Mouse (Mus musculus): ENCODE measurements around the gene Il10. TPM values are rescaled to one million over a fixed set of nuclear protein-coding genes. Genes with fewer than 3 reads are reported as not detected.

Gene Il10
- total and polyA plus RNA-seq, 3 experiments = 236 to 903 (median 389) TPM

GRCm38 (mm10) chr1:130999708-131000107, 19.9 kb upstream of the Il10 start (continued):
- TF ChIP-seq ELF1 (IDR thresholded peaks at IDR 0.05; ENCODE audit: low read depth, low read length) (no peak), MAFK (IDR thresholded peaks at IDR 0.05; ENCODE audit: insufficient replicate concordance, low read length) (peak; percentile 52; the same call in 1 of the 2 replicates), POLR2A (IDR thresholded peaks at IDR 0.05; ENCODE audit: low read depth, low read length) (peak; percentile 35; the same call in 1 of the 2 replicates), ETS1 (conservative IDR thresholded peaks at IDR 0.05; ENCODE audit: low read depth, low read length) (peak; percentile 95), JUND (conservative IDR thresholded peaks at IDR 0.05; ENCODE audit: low read depth, low read length) (peak; percentile 62; the same call in 1 of the 2 replicates), NELFE (IDR thresholded peaks at IDR 0.05; ENCODE audit: low read depth, low read length) (no peak)

- H3K9me3 ChIP-seq (replicated peaks; ENCODE audit: low read length) = no peaks in the 10 kb centered on the region
- peaks cover 43 to 82% of the 10 kb centered on the region in 2 experiments for H3K4me1 ChIP-seq (ENCODE audit: control insufficient read depth in 1 of 2, insufficient read depth in 2 of 2)
- in situ Hi-C loops (cut with MboI; ENCODE audit: low pct_ligation_motif_present, low pct_unique_long_range_greater_than_20kb, low sequenced_read_pairs) (no loop called here), dilution Hi-C loops (cut with MboI; ENCODE audit: extremely low pct_ligation_motif_present, extremely low pct_unique_long_range_greater_than_20kb, low sequenced_read_pairs) (no loop called here)
- no peak overlapping the region for H3K9ac ChIP-seq (ENCODE audit: insufficient read depth, low read depth)
- H3K79me2 ChIP-seq (replicated peaks; ENCODE audit: control insufficient read depth, extremely low read depth, insufficient read depth, poor library complexity, severe bottlenecking) = no peaks in the 10 kb centered on the region; the same call in 1 of the 2 replicates
- H3K27me3 ChIP-seq (replicated peaks) = no peaks in the 10 kb centered on the region
- TF ChIP-seq ETS1 (conservative IDR thresholded peaks at IDR 0.05; ENCODE audit: low read depth, low read length) (peak; percentile 32; the same call in 1 of the 2 replicates), BHLHE40 (IDR thresholded peaks at IDR 0.05; ENCODE audit: low read depth, low read length) (no peak), KAT2A (IDR thresholded peaks at IDR 0.05; ENCODE audit: insufficient replicate concordance, low read length) (no peak), ZNF384 (IDR thresholded peaks at IDR 0.05; ENCODE audit: low read depth, low read length) (no peak)
- no peak for DNase-seq (ENCODE audit: extremely low read depth)
- peak overlapping the region; percentile 73 for H3K27ac ChIP-seq (ENCODE audit: insufficient read depth, low read depth)
- no peak overlapping the region for H3K4me2 ChIP-seq (ENCODE audit: insufficient read depth, low read depth, poor library complexity, severe bottlenecking)
- H3K4me3 ChIP-seq (replicated peaks in 1 of 3; ENCODE audit: low read depth in 2 of 3, low read length in 2 of 3, poor library complexity in 1 of 3) = no peak overlapping the region
- no peaks in the 10 kb centered on the region for H3K36me3 ChIP-seq (replicated peaks in 1 of 2; ENCODE audit: control insufficient read depth in 1 of 2, insufficient read depth in 1 of 2, low read length in 1 of 2)
Observed at GRCm38 (mm10) chr1:131000296-131000695, 19.3 kb upstream of the Il10 start.

- Histone ChIP-seq H3K27ac (ENCODE audit: insufficient read depth, low read depth) (peak overlapping the region; percentile 94), H3K79me2 (replicated peaks; ENCODE audit: control insufficient read depth, extremely low read depth, insufficient read depth, poor library complexity, severe bottlenecking) (no peaks in the 10 kb centered on the region), H3K36me3 (replicated peaks in 1 of 2; ENCODE audit: control insufficient read depth in 1 of 2, insufficient read depth in 1 of 2, low read length in 1 of 2) (no peaks in the 10 kb centered on the region), H3K9me3 (replicated peaks; ENCODE audit: low read length) (peaks cover 5% of the 10 kb centered on the region), H3K4me3 (replicated peaks in 1 of 3; ENCODE audit: low read depth in 2 of 3, low read length in 2 of 3, poor library complexity in 1 of 3) (peak overlapping the region; percentile 31 to 48 (median 43)), H3K27me3 (replicated peaks) (no peaks in the 10 kb centered on the region), H3K4me2 (ENCODE audit: insufficient read depth, low read depth, poor library complexity, severe bottlenecking) (peak overlapping the region; percentile 99), H3K9ac (ENCODE audit: insufficient read depth, low read depth) (peak overlapping the region; percentile 78), H3K4me1 (ENCODE audit: control insufficient read depth in 1 of 2, insufficient read depth in 2 of 2) (peaks cover 49 to 72% of the 10 kb centered on the region in 2 experiments)
- dilution Hi-C loops (cut with MboI; ENCODE audit: extremely low pct_ligation_motif_present, extremely low pct_unique_long_range_greater_than_20kb, low sequenced_read_pairs) = no loop called here
- peak; percentile 54 for DNase-seq (ENCODE audit: extremely low read depth)
- no peak for TF ChIP-seq ZKSCAN1 (IDR thresholded peaks at IDR 0.05; ENCODE audit: borderline replicate concordance, low read depth, low read length)
- peak; percentile 58 for TF ChIP-seq IRF4 (IDR thresholded peaks at IDR 0.05; ENCODE audit: low read depth, low read length)
- peak; percentile 30 for TF ChIP-seq ETS1 (conservative IDR thresholded peaks at IDR 0.05; ENCODE audit: low read depth, low read length)
- no peak; the same call in 1 of the 2 replicates for TF ChIP-seq SMC3 (IDR thresholded peaks at IDR 0.05; ENCODE audit: low read depth, low read length)
- TF ChIP-seq EP300 (IDR thresholded peaks at IDR 0.05; ENCODE audit: low read length) = no peak
- no peak for TF ChIP-seq USF1 (IDR thresholded peaks at IDR 0.05; ENCODE audit: low read depth, low read length)
- peak; percentile 57 for TF ChIP-seq MEF2A (IDR thresholded peaks at IDR 0.05; ENCODE audit: borderline replicate concordance, low read depth, low read length)
- TF ChIP-seq POLR2A (IDR thresholded peaks at IDR 0.05; ENCODE audit: low read depth, low read length) = no peak
- TF ChIP-seq NRF1 (IDR thresholded peaks at IDR 0.05; ENCODE audit: low read depth, low read length) = no peak
- TF ChIP-seq ZNF384 (IDR thresholded peaks at IDR 0.05; ENCODE audit: low read depth, low read length) = no peak
- peak; percentile 40; the same call in 1 of the 2 replicates for TF ChIP-seq TCF12 (IDR thresholded peaks at IDR 0.05; ENCODE audit: low read depth, low read length)
- TF ChIP-seq KAT2A (IDR thresholded peaks at IDR 0.05; ENCODE audit: insufficient replicate concordance, low read length) = no peak
- in situ Hi-C loops (cut with MboI; ENCODE audit: low pct_ligation_motif_present, low pct_unique_long_range_greater_than_20kb, low sequenced_read_pairs) = no loop called here
Observed at GRCm38 (mm10) chr1:131002561-131002960, 17.1 kb upstream of the Il10 start.
